Mouse (Mus musculus) Patski (cell line): ENCODE results near the gene Cyp2j8. TPM values are rescaled to one million over a fixed set of nuclear protein-coding genes. Genes with fewer than 3 reads are reported as not detected.
"Not testable (repeated sequence)": the region's sequence is repeated elsewhere in the genome, so short reads cannot be mapped to it uniquely, and the experiment has no call there.

Experiments
- ATAC-seq: fragments of 100-300 bp; one replicate; pipeline ENCODE4 v1.8.0; 2021
- CTCF ChIA-PET: fragments of 350-600 bp; sonication (Branson Sonifier 250); formaldehyde crosslinking; loops from one replicate; lab custom pipeline; 2022; ENCODE audit warnings: inconsistent platforms; lab: Charles Lee
- POLR2A ChIA-PET: fragments of 350-600 bp; sonication (Branson Sonifier 250); formaldehyde crosslinking; loops from one replicate; lab custom pipeline; 2022; ENCODE audit warnings: antibody characterized with exemption, inconsistent platforms; lab: Charles Lee
- DNase-seq: peaks from one replicate; pipeline ENCODE4 v3.0.0-alpha.2; 2011; ENCODE audit warnings: low read depth, low spot score
- H3K27me3 ChIP-seq: fragments of 371-371 bp; one replicate; pipeline ENCODE4 v1.5.1; 2021
- CTCF ChIP-seq: fragments of 100-300 bp; IDR thresholded peaks from one replicate; pipeline ENCODE4 v1.5.1; 2021
- in situ Hi-C: fragments of 300-500 bp; cut with MboI; formaldehyde crosslinking; loops from 3 replicates; pipeline ENCODE4 v1.11.1; 2018; ENCODE audit warnings: low pct_unique_long_range_greater_than_20kb, mixed read lengths
- polyA plus RNA-seq: library from polyadenylated mRNA; unstranded; gene quantifications from one replicate; pipeline ENCODE4 v1.2.3, GENCODE M21; 2021

Cyp2j8 gene
- not detected for polyA plus RNA-seq

GRCm38 (mm10) chr4:96507286-96507685 is at the start of gene Cyp2j8:
TSS of gene Cyp2j8 (minus strand) at chr4:96507386.
- CTCF ChIA-PET = no interaction called here
- POLR2A ChIA-PET = no interaction called here
- ATAC-seq = no peak
- no peak for TF ChIP-seq CTCF
- no peak for DNase-seq
- H3K27me3 ChIP-seq = no peaks in the 10 kb centered on the region
- in situ Hi-C loops = no loop called here

- ATAC-seq = no peak
These were observed 46.1 kb upstream of the Cyp2j8 start, which contains the start of gene Cyp2j6 for GRCm38 (mm10) chr4:96553133-96553819. TSS of gene Cyp2j6 (minus strand) at chr4:96553661.

DNA sequence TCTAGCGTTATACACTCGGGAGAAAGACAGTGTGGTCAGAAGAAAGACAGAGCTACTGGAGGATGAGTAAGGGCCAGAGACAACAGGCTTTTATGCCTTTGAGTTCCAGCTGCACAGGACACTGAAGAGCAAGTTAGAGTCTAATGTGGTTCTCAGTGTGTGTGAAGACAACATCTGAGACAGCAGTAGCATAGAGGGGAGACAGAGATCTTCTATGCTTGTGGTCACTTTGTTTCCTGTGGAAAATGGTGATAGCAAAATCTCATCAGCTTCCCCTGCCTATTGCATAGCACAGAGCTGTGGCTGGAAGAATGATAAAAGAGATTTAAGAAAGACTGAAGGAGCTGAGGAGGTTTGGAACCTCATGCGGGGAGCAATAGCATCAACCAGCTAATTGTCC is 44.4 kb upstream of the Cyp2j8 start:
- DNase-seq = no peak
- no peak for ATAC-seq
- TF ChIP-seq CTCF = no peak
- in situ Hi-C loops = loop anchor here (25.0 kb wide), 1 partner anchor 111 kb away; the partner anchor contains the start of gene Cyp2j5
- H3K27me3 ChIP-seq = no peaks in the 10 kb centered on the region
- POLR2A ChIA-PET = no interaction called here
- CTCF ChIA-PET = no interaction called here

More at GRCm38 (mm10) chr4:96553133-96553819, 46.1 kb upstream of the Cyp2j8 start, which contains the start of gene Cyp2j6:
- no peak for DNase-seq
- ChIA-PET CTCF (no interaction called here), POLR2A (no interaction called here)
- no peaks in the 10 kb centered on the region for H3K27me3 ChIP-seq
- TF ChIP-seq CTCF = no peak
- in situ Hi-C loops = loop anchor here (25.0 kb wide), 1 partner anchor 109 kb away; the partner anchor contains the start of gene Cyp2j5

DNA sequence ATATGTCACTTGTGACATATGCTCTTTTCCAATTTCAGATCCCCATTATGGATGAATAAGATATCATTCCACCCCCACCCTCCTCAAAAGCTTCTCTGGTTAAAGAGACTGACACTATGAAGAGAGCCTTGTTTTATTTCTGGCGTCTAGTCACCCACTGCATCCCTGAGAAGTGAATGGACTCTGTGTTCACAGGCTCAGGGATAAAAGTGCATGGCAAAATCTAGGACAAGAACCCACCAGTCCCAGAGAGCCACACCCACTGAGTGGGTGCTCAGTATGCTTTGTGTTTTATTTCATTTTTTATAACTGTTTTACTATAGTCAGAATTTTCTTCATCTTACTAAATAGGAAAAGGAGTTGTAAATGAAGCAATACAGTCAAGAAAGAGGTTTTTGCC is 38.8 kb upstream of the Cyp2j8 start:
- ChIA-PET CTCF (no interaction called here), POLR2A (no interaction called here)
- ATAC-seq (no peak), DNase-seq (no peak)
- in situ Hi-C loops = no loop called here
- no peak for TF ChIP-seq CTCF
- no peaks in the 10 kb centered on the region for H3K27me3 ChIP-seq

DNA sequence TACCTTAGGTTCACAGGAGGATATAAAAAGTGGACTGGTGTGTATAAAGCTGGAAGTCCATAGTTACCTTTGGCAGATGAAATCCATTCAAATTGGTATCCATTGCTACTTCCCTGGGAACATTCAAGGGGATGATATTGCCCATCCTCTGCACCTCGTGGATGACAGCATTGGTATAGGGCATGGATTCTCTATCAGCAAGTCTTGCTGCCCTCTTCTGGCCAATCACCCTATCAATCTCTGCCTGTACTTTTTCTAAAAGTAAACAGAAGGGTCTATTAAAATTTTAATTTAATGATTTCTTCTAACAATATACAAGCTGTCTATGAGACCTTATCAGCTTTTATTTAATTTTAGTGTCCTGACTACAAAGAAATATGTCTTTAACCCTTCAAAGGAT is 18.6 kb upstream of the Cyp2j8 start:
- DNase-seq = no peak
- ChIA-PET CTCF (interaction anchor here (1.6 kb wide), 1 partner anchor 9 kb away, joined by 4 read pairs; no protein-coding TSS in a partner anchor), POLR2A (no interaction called here)
- in situ Hi-C loops = no loop called here
- H3K27me3 ChIP-seq = no peaks in the 10 kb centered on the region
- ATAC-seq = no peak
- peak; percentile 34 for TF ChIP-seq CTCF

DNA sequence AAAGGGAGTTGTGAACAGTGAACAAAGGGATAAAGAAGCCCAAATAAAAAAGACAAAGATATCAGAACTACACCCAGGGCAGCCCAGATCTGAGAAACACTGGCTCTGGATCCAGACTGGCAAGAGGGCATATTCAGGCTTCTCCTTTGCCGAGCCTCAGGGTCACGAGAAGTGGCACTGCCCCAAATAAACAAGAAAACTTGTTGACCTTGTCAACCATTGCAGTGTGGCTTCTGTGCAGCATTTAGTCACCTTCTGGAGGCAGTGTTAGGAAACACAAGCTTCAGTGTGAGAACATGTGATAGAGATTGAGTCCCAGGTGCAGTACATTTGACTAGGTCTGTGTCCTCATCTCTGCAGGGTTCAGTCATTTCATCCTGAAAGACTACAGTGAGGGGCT is 15.1 kb upstream of the Cyp2j8 start:
- TF ChIP-seq CTCF = no peak
- no peaks in the 10 kb centered on the region for H3K27me3 ChIP-seq
- CTCF ChIA-PET = no interaction called here
- ATAC-seq (no peak), DNase-seq (no peak)
- POLR2A ChIA-PET = no interaction called here
- in situ Hi-C loops = no loop called here

GRCm38 (mm10) chr4:96510083-96510482 is 2.9 kb upstream of the Cyp2j8 start:
- DNase-seq = no peak
- ChIA-PET POLR2A (no interaction called here), CTCF (no interaction called here)
- no peak for ATAC-seq
- H3K27me3 ChIP-seq = no peaks in the 10 kb centered on the region
- in situ Hi-C loops = no loop called here
- no peak for TF ChIP-seq CTCF

DNA sequence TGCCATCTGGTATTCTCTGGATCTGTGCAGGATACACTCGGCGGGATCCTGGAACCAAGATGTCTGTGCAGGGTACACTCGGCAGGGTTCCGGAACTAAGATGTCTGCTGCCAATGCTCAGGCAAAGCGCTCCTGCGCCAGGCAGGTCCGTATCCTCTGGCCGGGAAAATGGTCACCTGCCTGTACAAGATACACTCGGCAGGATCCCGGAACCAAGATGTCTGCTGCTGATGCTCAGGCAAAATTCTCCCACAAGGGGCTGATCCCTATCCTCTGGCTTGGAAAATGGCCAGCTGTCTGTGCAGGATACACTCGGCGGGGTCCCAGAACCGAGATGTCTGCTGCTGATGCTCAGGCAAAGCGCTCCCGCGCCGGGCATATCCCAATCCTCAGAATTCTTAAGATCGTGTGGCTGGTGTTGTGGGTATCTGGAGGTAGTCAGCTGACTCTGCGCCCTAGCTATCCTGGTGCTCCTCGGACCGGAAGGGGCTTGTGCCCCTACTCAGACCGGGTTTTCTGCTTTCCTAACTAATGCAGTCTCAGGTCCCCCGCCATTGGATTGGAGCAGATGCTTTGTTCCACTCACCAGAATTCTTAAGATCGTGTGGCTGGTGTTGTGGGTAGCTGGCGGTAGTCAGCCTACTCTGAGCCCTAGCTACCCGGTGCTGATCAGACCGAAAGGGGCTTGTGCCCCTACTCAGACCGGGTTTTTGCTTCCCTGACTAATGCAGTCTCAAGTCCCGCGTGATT is 43.7 kb downstream of the Cyp2j8 start:
- H3K27me3 ChIP-seq, in situ Hi-C loops, DNase-seq, ATAC-seq, CTCF ChIA-PET, POLR2A ChIA-PET: not testable (repeated sequence)

Other genes starting within 250 kb of the Cyp2j8 start
- not detected for gene Cyp2j11, start 158.7 kb downstream of the Cyp2j8 start, polyA plus RNA-seq
- 0.01 TPM for gene Cyp2j6, start 46.3 kb upstream of the Cyp2j8 start, polyA plus RNA-seq
- gene Cyp2j9, start 84.2 kb upstream of the Cyp2j8 start, polyA plus RNA-seq = 0.06 TPM
- gene Cyp2j5, start 156.8 kb upstream of the Cyp2j8 start, polyA plus RNA-seq = 2.3 TPM